8 mouse cellular contexts compared by ENCODE assay signal in genomic region chr2:103743988-103744387, GRCm38 (mm10). TPM values are rescaled to one million over a fixed set of nuclear protein-coding genes. Genes with fewer than 3 reads are reported as not detected.
A peak's percentile ranks its signal among the peaks of the same experiment; 100 is the strongest.
DNase-seq lines count a peak whose midpoint lies in the region; ATAC-seq lines count a peak whose summit lies in the region.

No protein-coding gene starts in this region.

- H3K4me1 ChIP-seq in midbrain, embryonic 11.5 days (ENCODE audit: control insufficient read depth, insufficient read depth, low read length): no peaks in the 10 kb centered on the region

- no peaks in the 10 kb centered on the region for H3K9me3 ChIP-seq in midbrain, embryonic 11.5 days (ENCODE audit: control insufficient read depth, low read length)

- DNase-seq in left cerebral cortex, adult 11 months (ENCODE audit: low spot score): peak; percentile 36
- no peak for DNase-seq in left cerebral cortex, adult 8-10 months (ENCODE audit: low spot score in 2 of 2)
- DNase-seq in R1 (ENCODE audit: low read depth, low spot score): peak; percentile 77
- DNase-seq in cerebellum, postnatal 10 days: peak; percentile 83 to 87
- peak; percentile 42 for DNase-seq in gastrocnemius, postnatal 14 days
- peak; percentile 43 to 75 for DNase-seq in layer of hippocampus, postnatal 25 days (ENCODE audit: extremely low spot score in 1 of 2, low spot score in 1 of 2)
- peak; percentile 96 for DNase-seq in midbrain, embryonic 11.5 days (ENCODE audit: low spot score, missing footprints)
- peak; percentile 81 for DNase-seq in testis, postnatal 10 days (ENCODE audit: low spot score)

- H3K4me2 ChIP-seq in midbrain, embryonic 11.5 days: no peak overlapping the region

- 84% methylated on average over 7 of the region's 7 CpGs for WGBS in midbrain, embryonic 11.5 days

- H3K27me3 ChIP-seq in midbrain, embryonic 11.5 days (ENCODE audit: control insufficient read depth, insufficient read depth, low read length): no peaks in the 10 kb centered on the region

- no peak for ATAC-seq in midbrain, embryonic 11.5 days (ENCODE audit: low FRiP score)

- H3K36me3 ChIP-seq in midbrain, embryonic 11.5 days (ENCODE audit: control insufficient read depth, insufficient read depth, low read length): peaks cover 5% of the 10 kb centered on the region

- intact Hi-C loops in gastrocnemius, postnatal 14 days (cut with DNase I; ENCODE audit: low total_unique reads): no loop called here

- H3K9ac ChIP-seq in midbrain, embryonic 11.5 days (ENCODE audit: low read length): no peak overlapping the region

- no peak overlapping the region for H3K27ac ChIP-seq in midbrain, embryonic 11.5 days (ENCODE audit: low read depth, low read length)

- no peak overlapping the region for H3K4me3 ChIP-seq in midbrain, embryonic 11.5 days (ENCODE audit: low read depth, low read length)

RNA-seq across cellular contexts. Expression of gene Nat10, which starts 17.1 kb away (rescaled TPM):
- total RNA-seq in left cerebral cortex, adult 8-10 months (2022): 10 to 100 TPM; 29.8 to 39.8 (median 36.5) TPM
- total RNA-seq in gastrocnemius, postnatal 14 days (2021): 10 to 100 TPM; 15.0 to 18.6 TPM
- total RNA-seq in layer of hippocampus, postnatal 25 days (2021): 10 to 100 TPM; 29.0 to 34.7 TPM
- polyA plus RNA-seq in midbrain, embryonic 11.5 days (2014; fragmentation: Nextera tagmentation; extraction: Ambion mirVana): 22.8 and 24.2 TPM in 2 replicates

RNA-seq across cellular contexts. Expression of gene Caprin1, which starts 53.5 kb away (rescaled TPM):
- 100 to 1,000 TPM; 218 to 270 (median 243) TPM for total RNA-seq in left cerebral cortex, adult 8-10 months (2022)
- 100 to 1,000 TPM; 155 to 162 TPM for total RNA-seq in gastrocnemius, postnatal 14 days (2021)
- 100 to 1,000 TPM; 340 to 369 TPM for total RNA-seq in layer of hippocampus, postnatal 25 days (2021)
- polyA plus RNA-seq in midbrain, embryonic 11.5 days (2014; fragmentation: Nextera tagmentation; extraction: Ambion mirVana): 662 and 708 TPM in 2 replicates

Comparison
In these comparisons a context has a peak if more than half of its experiments do, and no peak if none do; other contexts are left out.
1. DNase-seq: peak in left cerebral cortex, adult 11 months (single experiment), R1 (single experiment), cerebellum, postnatal 10 days (2 of 2), gastrocnemius, postnatal 14 days (single experiment), layer of hippocampus, postnatal 25 days (2 of 2), midbrain, embryonic 11.5 days (single experiment) and testis, postnatal 10 days (single experiment); none in left cerebral cortex, adult 8-10 months (0 of 2).